8 mouse cellular contexts compared by ENCODE assay signal in genomic region chr2:150666723-150667064, GRCm38 (mm10). TPM values are rescaled to one million over a fixed set of nuclear protein-coding genes. Genes with fewer than 3 reads are reported as not detected.
DNase-seq lines count a peak whose midpoint lies in the region; ATAC-seq and TF ChIP-seq lines count a peak whose summit lies in the region.

No protein-coding gene starts in this region.

- H3K27ac ChIP-seq in heart, postnatal 0 days (ENCODE audit: low read depth) = peak overlapping the region; percentile 30; the same call in 1 of the 2 replicates
- peak overlapping the region; percentile 88 for H3K27ac ChIP-seq in MEL (ENCODE audit: control insufficient read depth, low read depth, low read length)
- peak overlapping the region; percentile 87 for H3K27ac ChIP-seq in hindbrain, embryonic 10.5 days
- peak overlapping the region; percentile 71; the same call in 1 of the 2 replicates for H3K27ac ChIP-seq in midbrain, embryonic 12.5 days (replicated peaks)
- no peak overlapping the region for H3K27ac ChIP-seq in cerebellum, adult 2 months (ENCODE audit: insufficient read depth, low read length)

- H3K4me1 ChIP-seq in heart, postnatal 0 days (ENCODE audit: control insufficient read depth, insufficient read depth) = peaks cover 20% of the 10 kb centered on the region
- peaks cover 19 to 42% of the 10 kb centered on the region in 2 experiments for H3K4me1 ChIP-seq in MEL (ENCODE audit: control insufficient read depth in 1 of 2, insufficient read depth in 2 of 2, low read length in 2 of 2)
- H3K4me1 ChIP-seq in hindbrain, embryonic 10.5 days (replicated peaks) = peaks cover 37% of the 10 kb centered on the region
- peaks cover 27% of the 10 kb centered on the region for H3K4me1 ChIP-seq in midbrain, embryonic 12.5 days
- H3K4me1 ChIP-seq in cerebellum, adult 2 months (ENCODE audit: control insufficient read depth, insufficient read depth, low read length) = no peaks in the 10 kb centered on the region

- no peak for TF ChIP-seq POLR2A in MEL (IDR thresholded peaks at IDR 0.05; ENCODE audit: control insufficient read depth in 1 of 2, insufficient read depth in 1 of 2, low read depth in 1 of 2, low read length in 2 of 2, poor library complexity in 1 of 2)
- no peak for TF ChIP-seq POLR2A in cerebellum, adult 2 months (IDR thresholded peaks at IDR 0.05; ENCODE audit: borderline replicate concordance, insufficient read depth, low read length)

- TF ChIP-seq EP300 in heart, postnatal 0 days (IDR thresholded peaks at IDR 0.05; ENCODE audit: low read depth) = no peak
- TF ChIP-seq EP300 in MEL (IDR thresholded peaks at IDR 0.05; ENCODE audit: low read depth in 1 of 2, low read length in 2 of 2) = no peak

- H3K36me3 ChIP-seq in heart, postnatal 0 days (replicated peaks; ENCODE audit: control insufficient read depth, insufficient read depth, low read length) = no peaks in the 10 kb centered on the region
- peaks cover 0 to 34% of the 10 kb centered on the region in 2 experiments; a peak in 2 of 4 replicates for H3K36me3 ChIP-seq in MEL (ENCODE audit: control insufficient read depth in 1 of 2, insufficient read depth in 2 of 2, low read length in 2 of 2)
- H3K36me3 ChIP-seq in hindbrain, embryonic 10.5 days = no peaks in the 10 kb centered on the region
- no peaks in the 10 kb centered on the region for H3K36me3 ChIP-seq in midbrain, embryonic 12.5 days

- H3K27me3 ChIP-seq in heart, postnatal 0 days (ENCODE audit: control insufficient read depth, insufficient read depth, low read length) = no peaks in the 10 kb centered on the region
- H3K27me3 ChIP-seq in MEL (ENCODE audit: control insufficient read depth in 1 of 2, insufficient read depth in 2 of 2, low read length in 2 of 2) = no peaks in the 10 kb centered on the region
- peaks cover 52% of the 10 kb centered on the region for H3K27me3 ChIP-seq in hindbrain, embryonic 10.5 days (ENCODE audit: insufficient read depth, poor library complexity, severe bottlenecking)
- H3K27me3 ChIP-seq in midbrain, embryonic 12.5 days = peaks cover 28% of the 10 kb centered on the region
- no peaks in the 10 kb centered on the region; the same call in 1 of the 2 replicates for H3K27me3 ChIP-seq in cerebellum, adult 2 months (ENCODE audit: control insufficient read depth, insufficient read depth, low read length)

- H3K79me2 ChIP-seq in MEL (ENCODE audit: control insufficient read depth, insufficient read depth, low read length, poor library complexity) = no peaks in the 10 kb centered on the region; the same call in 1 of the 2 replicates

- 56% methylated on average over 7 of the region's 7 CpGs for WGBS in heart, postnatal 0 days
- 41% methylated on average over 7 of the region's 7 CpGs for WGBS in hindbrain, embryonic 10.5 days
- 54% methylated on average over 7 of the region's 7 CpGs for WGBS in midbrain, embryonic 12.5 days
- 67% methylated on average over 7 of the region's 7 CpGs for WGBS in cerebellum, adult 2 months

- no peaks in the 10 kb centered on the region for H3K9me3 ChIP-seq in heart, postnatal 0 days (replicated peaks; ENCODE audit: control insufficient read depth, low read length)
- H3K9me3 ChIP-seq in MEL (replicated peaks; ENCODE audit: insufficient read depth, low read length) = no peaks in the 10 kb centered on the region
- H3K9me3 ChIP-seq in hindbrain, embryonic 10.5 days = no peaks in the 10 kb centered on the region
- no peaks in the 10 kb centered on the region for H3K9me3 ChIP-seq in midbrain, embryonic 12.5 days

- H3K4me3 ChIP-seq in heart, postnatal 0 days (ENCODE audit: low read depth, low read length) = peak overlapping the region; percentile 63
- peak overlapping the region; percentile 69 to 80 for H3K4me3 ChIP-seq in MEL (ENCODE audit: control insufficient read depth in 1 of 2, insufficient read depth in 1 of 2, low read depth in 2 of 2, low read length in 2 of 2)
- peak overlapping the region; percentile 60 for H3K4me3 ChIP-seq in hindbrain, embryonic 10.5 days
- H3K4me3 ChIP-seq in midbrain, embryonic 12.5 days = peak overlapping the region; percentile 69
- no peak overlapping the region for H3K4me3 ChIP-seq in cerebellum, adult 2 months (replicated peaks; ENCODE audit: insufficient read depth, low read depth, low read length)

- no peak for DNase-seq in heart, postnatal 0 days (ENCODE audit: low spot score)
- DNase-seq in heart, adult 9 months (ENCODE audit: low spot score in 2 of 2) = no peak
- no peak for DNase-seq in MEL (ENCODE audit: low read depth, low spot score)
- DNase-seq in hindbrain, embryonic 10.5 days (ENCODE audit: low spot score) = no peak
- no peak for DNase-seq in cerebellum, postnatal 10 days
- no peak for DNase-seq in thymus, postnatal 36 days
- DNase-seq in cerebellum, adult 2 months = no peak

- no peak for TF ChIP-seq CTCF in heart, postnatal 0 days (IDR thresholded peaks at IDR 0.05; ENCODE audit: low read depth)
- TF ChIP-seq CTCF in MEL (IDR thresholded peaks at IDR 0.05 in 2 of 3, conservative IDR thresholded peaks at IDR 0.05 in 1 of 3; ENCODE audit: control insufficient read depth in 1 of 3, insufficient read depth in 1 of 3, low read depth in 2 of 3, low read length in 3 of 3, poor library complexity in 1 of 3, severe bottlenecking in 1 of 3) = no peak
- TF ChIP-seq CTCF in cerebellum, adult 2 months (IDR thresholded peaks at IDR 0.05; ENCODE audit: borderline replicate concordance, insufficient read depth, low read depth, low read length) = no peak

- H3K9ac ChIP-seq in heart, postnatal 0 days (replicated peaks; ENCODE audit: low read depth, low read length) = peak overlapping the region; percentile 70; the same call in 1 of the 2 replicates
- peak overlapping the region; percentile 56 for H3K9ac ChIP-seq in MEL (ENCODE audit: control insufficient read depth, low read depth, low read length, poor library complexity, severe bottlenecking)
- peak overlapping the region; percentile 76 for H3K9ac ChIP-seq in midbrain, embryonic 12.5 days (replicated peaks)

- H3K4me2 ChIP-seq in heart, postnatal 0 days (ENCODE audit: low read depth, low read length) = peak overlapping the region; percentile 92
- H3K4me2 ChIP-seq in midbrain, embryonic 12.5 days (replicated peaks) = peak overlapping the region; percentile 86

- no peak for TF ChIP-seq RAD21 in MEL (IDR thresholded peaks at IDR 0.05; ENCODE audit: low read depth, low read length)

- no peak for ATAC-seq in heart, postnatal 0 days (ENCODE audit: insufficient read depth, low read depth)
- ATAC-seq in midbrain, embryonic 12.5 days (ENCODE audit: low FRiP score, low read depth) = no peak

TF ChIP-seq in MEL, 35 proteins besides CTCF, POLR2A, EP300 and RAD21:
- no peak for TF ChIP-seq NELFE (IDR thresholded peaks at IDR 0.05; ENCODE audit: low read depth, low read length)
- no peak for TF ChIP-seq ZNF384 (IDR thresholded peaks at IDR 0.05; ENCODE audit: low read depth, low read length)
- TF ChIP-seq UBTF (IDR thresholded peaks at IDR 0.05; ENCODE audit: borderline replicate concordance, insufficient read depth, low read depth, low read length) = no peak
- TF ChIP-seq BHLHE40 (IDR thresholded peaks at IDR 0.05; ENCODE audit: borderline replicate concordance, low read depth, low read length) = no peak

RNA-seq across cellular contexts. Expression of gene Acss1, which starts 1.6 kb away (rescaled TPM):
- 43.0 and 59.2 TPM in 2 replicates for total RNA-seq in heart, postnatal 0 days (2014; rRNA removed; ENCODE audit: low replicate concordance)
- 17.0 and 18.5 TPM in 2 replicates for polyA plus RNA-seq in heart, postnatal 0 days (2015; fragmentation: Nextera tagmentation; extraction: Ambion mirVana)
- 10.2 and 12.5 TPM in 2 replicates for total RNA-seq in MEL (2012; rRNA removed)
- polyA plus RNA-seq in MEL (2012; ENCODE audit: insufficient read depth in 1 of 2, insufficient read length in 2 of 2, low read depth in 1 of 2, low replicate concordance in 2 of 2, missing spikeins in 1 of 2) = 10 to 100 TPM in 1 of 2 experiments, not detected in 1; 22.6 TPM
- polyA plus RNA-seq in hindbrain, embryonic 10.5 days (2016; fragmentation: Nextera tagmentation; extraction: Ambion mirVana) = 16.2 and 34.1 TPM in 2 replicates
- 25.1 and 26.8 TPM in 2 replicates for polyA plus RNA-seq in midbrain, embryonic 12.5 days (2016; fragmentation: Nextera tagmentation; extraction: Ambion mirVana)
- 15.4 and 15.7 TPM in 2 replicates for polyA plus RNA-seq in cerebellum, adult 2 months (2012; rRNA removed)

RNA-seq across cellular contexts. Expression of gene Vsx1, which starts 22.5 kb away (rescaled TPM):
- total RNA-seq in heart, postnatal 0 days (2014; rRNA removed; ENCODE audit: low replicate concordance) = not detected in 2 replicates
- polyA plus RNA-seq in heart, postnatal 0 days (2015; fragmentation: Nextera tagmentation; extraction: Ambion mirVana) = not detected in 2 replicates
- total RNA-seq in MEL (2012; rRNA removed) = not detected in 2 replicates
- polyA plus RNA-seq in MEL (2012; ENCODE audit: insufficient read depth in 1 of 2, insufficient read length in 2 of 2, low read depth in 1 of 2, low replicate concordance in 2 of 2, missing spikeins in 1 of 2) = not detected
- polyA plus RNA-seq in hindbrain, embryonic 10.5 days (2016; fragmentation: Nextera tagmentation; extraction: Ambion mirVana) = 1.0 TPM in 2 replicates
- 0.09 and 0.13 TPM in 2 replicates for polyA plus RNA-seq in midbrain, embryonic 12.5 days (2016; fragmentation: Nextera tagmentation; extraction: Ambion mirVana)
- 0.06 TPM in 1 of 2 replicates, not detected in the other for polyA plus RNA-seq in cerebellum, adult 2 months (2012; rRNA removed)

RNA-seq across cellular contexts. Expression of gene Apmap, which starts 58.3 kb away (rescaled TPM):
- total RNA-seq in heart, postnatal 0 days (2014; rRNA removed; ENCODE audit: low replicate concordance) = 8.5 and 14.4 TPM in 2 replicates
- 19.0 and 19.8 TPM in 2 replicates for polyA plus RNA-seq in heart, postnatal 0 days (2015; fragmentation: Nextera tagmentation; extraction: Ambion mirVana)
- 21.3 and 26.4 TPM in 2 replicates for total RNA-seq in MEL (2012; rRNA removed)
- 10 to 100 TPM in 1 of 2 experiments, not detected in 1; 29.4 TPM for polyA plus RNA-seq in MEL (2012; ENCODE audit: insufficient read depth in 1 of 2, insufficient read length in 2 of 2, low read depth in 1 of 2, low replicate concordance in 2 of 2, missing spikeins in 1 of 2)
- polyA plus RNA-seq in hindbrain, embryonic 10.5 days (2016; fragmentation: Nextera tagmentation; extraction: Ambion mirVana) = 32.2 and 39.1 TPM in 2 replicates
- polyA plus RNA-seq in midbrain, embryonic 12.5 days (2016; fragmentation: Nextera tagmentation; extraction: Ambion mirVana) = 37.1 and 38.4 TPM in 2 replicates
- 83.3 and 92.0 TPM in 2 replicates for polyA plus RNA-seq in cerebellum, adult 2 months (2012; rRNA removed)
